Mouse (Mus musculus): ENCODE measurements around the gene Psmd8.

DNA sequence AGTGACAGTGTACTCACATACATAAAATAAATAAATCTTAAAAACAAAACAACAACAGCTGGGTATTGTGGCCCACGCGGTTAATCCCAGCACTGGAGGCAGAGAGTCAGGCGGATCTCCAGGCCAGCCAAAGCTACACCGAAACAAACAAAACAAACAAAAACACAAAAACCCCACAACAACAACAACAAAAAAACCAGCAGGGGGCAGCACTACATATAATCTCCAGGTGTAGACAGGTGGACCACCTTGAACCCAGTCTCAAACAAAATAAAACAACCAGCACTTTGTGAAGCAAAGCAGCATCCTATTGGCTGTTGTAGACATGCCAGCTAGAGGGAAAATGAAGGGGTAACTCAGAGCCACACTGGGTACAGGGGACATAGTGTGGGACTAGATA, 2.4 kb downstream of the Psmd8 start:
- TF ChIP-seq POLR2A (IDR thresholded peaks at IDR 0.05; ENCODE audit: borderline replicate concordance, extremely low read depth, insufficient read depth, insufficient read length, poor library complexity, severe bottlenecking) = no peak
- TF ChIP-seq CTCF (IDR thresholded peaks at IDR 0.05; ENCODE audit: borderline replicate concordance, extremely low read depth, insufficient read depth, insufficient read length) = no peak

Data from brain, embryonic 14.5 days (tissue).